Mouse (Mus musculus) gastrocnemius, adult 8-10 months (tissue): ENCODE measurements around the gene Sorl1. TPM values are rescaled to one million over a fixed set of nuclear protein-coding genes. Genes with fewer than 3 reads are reported as not detected.

ENCODE experiments used
- DNase-seq, 2 experiments: peaks; one replicate each; pipeline ENCODE4 v3.0.0; 2022; ENCODE audit warnings: low spot score in 2 of 2
- total RNA-seq, 4 experiments: library from RNA; stranded (reverse); gene quantifications; 2 replicates each; pipeline ENCODE4 v1.2.4; 2022

Sorl1 gene
- total RNA-seq, 4 experiments from 2014 or later: 39.8 to 51.3 (median 42.6) TPM

GRCm38 (mm10) chr9:42122441-42122840 lies 1.7 kb downstream of the Sorl1 start:
- no peak for DNase-seq

- DNase-seq: no peak
Measured at GRCm38 (mm10) chr9:42121631-42122354, 2.3 kb downstream of the Sorl1 start.

GRCm38 (mm10) chr9:42116418-42117056 lies 7.6 kb downstream of the Sorl1 start:
- no peak for DNase-seq

GRCm38 (mm10) chr9:42115078-42115477 lies 9.0 kb downstream of the Sorl1 start:
- no peak for DNase-seq

- no peak for DNase-seq
Measured at GRCm38 (mm10) chr9:42113316-42113715, 10.8 kb downstream of the Sorl1 start.

- no peak for DNase-seq
Measured at GRCm38 (mm10) chr9:42112691-42113090, 11.4 kb downstream of the Sorl1 start.

- no peak for DNase-seq
Measured at GRCm38 (mm10) chr9:42111256-42111655, 12.8 kb downstream of the Sorl1 start.

GRCm38 (mm10) chr9:42109837-42110451 lies 14.2 kb downstream of the Sorl1 start:
- DNase-seq: peak; percentile 69 to 83

GRCm38 (mm10) chr9:42109131-42109530 lies 15.0 kb downstream of the Sorl1 start:
- DNase-seq: no peak

- no peak for DNase-seq
Measured at GRCm38 (mm10) chr9:42108369-42108951, 15.6 kb downstream of the Sorl1 start.

GRCm38 (mm10) chr9:42107062-42107461 lies 17.0 kb downstream of the Sorl1 start:
- DNase-seq: no peak

- no peak for DNase-seq
Measured at GRCm38 (mm10) chr9:42106305-42106704, 17.8 kb downstream of the Sorl1 start.

- DNase-seq: peak in 1 of 2 experiments; percentile 30
Measured at GRCm38 (mm10) chr9:42103546-42103945, 20.6 kb downstream of the Sorl1 start.

GRCm38 (mm10) chr9:42102013-42102412 lies 22.1 kb downstream of the Sorl1 start:
- DNase-seq: no peak

- DNase-seq: no peak
Measured at GRCm38 (mm10) chr9:42101266-42101665, 22.8 kb downstream of the Sorl1 start.

GRCm38 (mm10) chr9:42100618-42101210 lies 23.4 kb downstream of the Sorl1 start:
- DNase-seq: no peak

- DNase-seq: no peak
Measured at GRCm38 (mm10) chr9:42098474-42099121, 25.5 kb downstream of the Sorl1 start.

- DNase-seq: peak in 1 of 2 experiments; percentile 31
Measured at GRCm38 (mm10) chr9:42097731-42098473, 26.2 kb downstream of the Sorl1 start.

GRCm38 (mm10) chr9:42097006-42097730 lies 26.9 kb downstream of the Sorl1 start:
- no peak for DNase-seq

- peak; percentile 60 to 61 for DNase-seq
Measured at GRCm38 (mm10) chr9:42094752-42095151, 29.3 kb downstream of the Sorl1 start.
